Mouse (Mus musculus) layer of hippocampus, postnatal 14 days (tissue): ENCODE measurements around the gene Oscp1. TPM values are rescaled to one million over a fixed set of nuclear protein-coding genes. Genes with fewer than 3 reads are reported as not detected.

Experiments
- DNase-seq, 2 experiments: peaks; one replicate each; pipeline ENCODE4 v3.0.0; 2021 to 2022; ENCODE audit warnings: low spot score in 2 of 2, mixed read lengths in 1 of 2
- long read RNA-seq, 2 experiments: library from polyadenylated mRNA; stranded (forward); transcript quantifications; one replicate each; pipeline ENCODE4 v2.0.0; 2021
- total RNA-seq, 2 experiments: library from RNA; stranded (reverse); gene quantifications; 2 replicates each; pipeline ENCODE4 v1.2.3; 2021

Oscp1 gene
- total RNA-seq, result 10 to 100 TPM; 45.5 to 49.0 TPM
- long read RNA-seq, experiment 1, full-length matches to known transcripts, result 35 of 48 reads
- long read RNA-seq, experiment 1, partial matches to known transcripts, result 6 of 48 reads
- long read RNA-seq, experiment 1, other reads (novel, unspliced or antisense), result 7 of 48 reads
- long read RNA-seq, experiment 2, full-length matches to known transcripts, result 37 of 55 reads
- long read RNA-seq, experiment 2, partial matches to known transcripts, result 11 of 55 reads
- long read RNA-seq, experiment 2, other reads (novel, unspliced or antisense), result 7 of 55 reads

DNA sequence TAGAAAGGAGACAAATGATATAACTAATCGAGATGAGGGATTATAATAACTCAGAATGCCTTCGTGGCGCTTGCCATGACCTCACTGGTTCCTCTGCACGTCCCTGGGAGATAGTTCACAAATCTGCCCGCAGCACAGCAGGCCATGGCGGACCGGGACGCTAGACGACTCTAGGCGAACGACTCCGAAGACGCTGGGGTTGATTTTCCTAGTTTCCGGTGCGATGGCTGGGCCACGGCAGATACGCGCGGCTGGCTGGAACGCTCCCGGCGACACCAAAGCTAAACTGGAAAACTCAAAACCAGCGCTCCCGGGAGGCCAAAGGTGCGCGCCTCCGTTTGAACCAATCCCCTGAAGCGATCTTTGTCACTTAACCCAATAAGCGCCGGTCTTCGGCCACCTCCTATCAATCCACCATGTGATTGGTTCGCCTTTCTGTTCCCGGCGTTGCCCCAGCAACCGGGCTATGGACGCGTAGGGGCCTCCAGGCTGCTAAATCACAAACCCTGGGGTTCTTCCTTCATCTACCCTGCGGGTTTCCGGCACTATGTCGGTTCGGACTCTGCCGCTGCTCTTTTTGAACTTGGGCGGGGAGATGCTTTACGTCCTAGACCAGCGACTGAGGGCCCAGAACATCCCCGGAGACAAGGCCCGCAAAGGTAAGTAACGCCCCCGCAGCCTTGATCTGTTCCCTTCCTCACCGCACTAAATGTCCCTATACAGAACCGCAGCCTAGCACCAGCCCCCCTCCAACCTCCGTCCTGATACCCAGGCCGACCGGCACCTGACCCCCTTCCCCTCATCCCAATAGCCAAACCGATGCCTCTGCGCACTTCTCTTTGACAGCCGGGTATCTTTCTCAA is at the start of gene Oscp1:
Gene Oscp1 (plus strand): TSS at position 432 of the 863 bp plus-strand sequence.
- DNase-seq, result peak; percentile 92 to 95

- DNase-seq, result no peak
Measured at GRCm38 (mm10) chr4:126017676-126018332, 40.6 kb upstream of the Oscp1 start.

DNA sequence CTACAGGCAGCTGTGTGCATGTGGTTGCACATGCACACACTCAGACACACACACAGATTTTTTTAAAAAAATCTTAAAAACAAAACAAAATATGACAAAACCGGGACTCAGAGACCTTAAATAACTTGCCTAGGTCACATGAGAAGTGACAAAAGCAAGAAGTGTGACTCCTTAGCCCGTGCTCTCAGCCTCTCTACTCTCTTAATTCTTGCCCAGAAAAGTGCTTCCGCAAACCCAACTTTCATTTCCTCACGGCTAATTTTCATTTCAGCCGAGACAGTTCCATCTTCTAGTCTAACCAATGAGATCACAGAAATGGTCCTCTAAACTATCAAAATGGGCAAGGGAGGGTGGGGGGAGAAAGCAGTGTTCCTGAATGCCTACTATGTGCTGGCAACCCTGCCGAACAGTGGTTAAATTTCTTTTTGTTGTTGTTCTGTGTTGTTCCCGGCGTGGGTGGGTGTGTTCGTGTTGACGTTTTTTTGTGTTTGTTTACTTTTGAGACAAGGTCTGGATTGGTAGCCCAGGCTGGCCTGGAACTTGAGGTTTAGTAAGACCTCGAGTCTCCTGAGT is 39.3 kb upstream of the Oscp1 start:
- DNase-seq, result no peak

DNA sequence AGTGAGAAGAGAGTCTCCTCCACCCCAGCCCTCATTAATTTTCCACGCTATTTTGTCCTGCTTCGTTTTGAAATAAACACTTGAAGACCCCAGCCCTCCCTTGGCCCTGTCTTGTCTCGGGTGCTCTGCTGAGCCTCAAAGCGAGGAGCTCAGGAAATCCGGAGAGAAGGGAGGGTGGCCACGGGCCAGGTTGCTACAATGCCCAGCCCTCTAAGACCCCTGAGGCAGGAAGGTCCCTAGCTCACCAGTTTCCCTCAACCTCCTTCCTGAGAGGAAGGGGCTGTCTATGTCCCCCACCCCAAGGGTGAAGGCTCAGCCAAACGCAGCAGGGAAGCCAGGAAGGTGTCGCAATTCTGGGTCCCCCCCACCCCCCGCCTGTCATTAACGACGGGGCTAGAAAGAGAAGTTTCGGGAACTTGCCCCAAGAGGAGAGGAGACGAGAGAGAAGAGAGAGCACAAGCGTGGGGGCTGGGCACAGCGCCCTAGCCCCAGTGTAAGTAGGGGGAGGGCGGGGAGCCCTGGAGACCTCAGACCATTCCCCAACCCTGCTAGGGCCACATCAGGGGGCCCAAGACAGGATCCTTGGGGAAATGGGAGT is 34.0 kb upstream of the Oscp1 start, which contains the start of gene Csf3r:
Gene Csf3r (plus strand): TSS at position 248 of the 598 bp plus-strand sequence.
- no peak for DNase-seq

DNA sequence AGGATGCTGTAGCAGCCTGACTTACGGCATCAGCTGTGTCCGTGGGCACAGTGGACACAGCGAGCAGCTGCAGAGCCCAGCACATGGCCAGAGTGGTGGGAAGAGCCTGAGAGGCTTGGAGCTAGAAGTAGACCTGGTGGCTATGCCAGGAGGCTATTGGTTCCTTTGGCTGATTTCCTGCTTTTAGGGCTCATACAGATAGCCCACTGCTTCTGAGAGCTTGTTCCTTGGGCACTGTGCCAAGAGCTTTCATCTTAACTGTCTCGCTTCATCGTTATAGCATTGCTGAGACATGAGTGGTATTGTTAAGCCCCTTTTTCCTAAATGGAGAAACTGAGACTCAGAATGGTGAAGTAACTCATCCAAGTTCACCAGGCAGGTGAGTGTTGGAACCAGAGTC is 32.6 kb upstream of the Oscp1 start:
- DNase-seq, result no peak

GRCm38 (mm10) chr4:126027980-126028379 is 30.4 kb upstream of the Oscp1 start:
- DNase-seq, result no peak

- no peak for DNase-seq
Measured at GRCm38 (mm10) chr4:126029042-126029441, 29.3 kb upstream of the Oscp1 start.

DNA sequence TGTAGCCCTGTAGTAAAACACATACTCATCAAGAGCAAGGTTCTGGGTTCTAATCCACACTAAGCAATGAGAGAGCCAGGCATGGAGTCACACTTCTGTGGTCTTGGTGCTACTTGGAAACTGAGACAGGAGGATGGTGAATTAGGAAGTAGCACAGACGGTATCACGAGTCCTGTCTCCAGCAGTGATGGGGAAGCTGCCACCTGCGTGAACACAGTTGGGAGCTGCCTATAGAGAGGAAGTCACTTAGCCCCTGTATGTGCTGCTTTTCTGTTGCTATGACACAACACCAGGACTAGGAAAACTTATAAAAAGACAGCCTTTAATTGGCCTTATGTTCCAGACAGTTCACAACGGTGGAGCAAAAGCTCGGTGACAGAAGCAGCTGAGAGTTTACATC is 27.7 kb upstream of the Oscp1 start:
- no peak for DNase-seq

DNA sequence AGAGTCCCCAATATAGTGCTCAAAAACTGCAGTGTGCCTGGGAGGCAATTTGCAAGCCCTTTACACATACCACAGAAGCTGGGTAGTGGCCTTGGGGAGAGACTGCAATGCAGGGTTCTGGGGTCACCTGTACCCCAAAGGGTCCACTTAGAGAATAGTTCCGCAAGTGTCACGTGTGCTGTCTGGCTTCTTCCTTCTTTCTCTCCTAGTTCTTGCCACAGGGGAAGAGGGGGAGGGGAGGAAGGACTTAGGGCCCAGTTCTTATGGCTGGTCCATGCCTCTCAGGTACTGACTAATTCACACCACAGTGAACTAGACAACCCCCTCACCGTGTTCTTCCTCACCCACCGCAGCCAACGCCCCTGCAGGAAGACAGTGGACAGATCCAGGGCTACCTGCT is 23.0 kb upstream of the Oscp1 start:
- DNase-seq, result no peak

- peak; percentile 80 to 84 for DNase-seq
Measured at GRCm38 (mm10) chr4:126046851-126047585, 11.3 kb upstream of the Oscp1 start, which contains the start of gene Mrps15. Gene Mrps15 (plus strand): TSS chr4:126046925.

DNA sequence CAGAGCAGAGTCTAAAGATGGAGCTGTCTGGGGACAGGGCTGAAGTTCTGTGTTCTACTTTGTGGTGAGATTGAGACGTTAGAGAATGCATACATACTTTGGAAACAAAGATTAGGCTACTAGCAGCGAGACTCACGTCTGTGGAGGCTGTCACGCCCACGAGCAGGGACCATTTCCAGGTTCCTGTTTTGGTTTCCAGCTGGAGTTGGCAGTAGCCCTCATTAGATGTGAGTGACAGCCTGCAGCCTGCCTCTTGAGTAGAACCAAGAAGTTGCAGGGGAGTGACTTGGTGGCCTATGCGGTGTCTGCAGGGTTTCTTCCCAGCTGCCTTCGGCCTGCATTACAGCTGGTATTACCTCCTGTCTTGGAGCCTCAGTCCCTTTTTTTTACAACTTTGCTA is 6.7 kb upstream of the Oscp1 start:
- DNase-seq, result peak; percentile 64 to 76

DNA sequence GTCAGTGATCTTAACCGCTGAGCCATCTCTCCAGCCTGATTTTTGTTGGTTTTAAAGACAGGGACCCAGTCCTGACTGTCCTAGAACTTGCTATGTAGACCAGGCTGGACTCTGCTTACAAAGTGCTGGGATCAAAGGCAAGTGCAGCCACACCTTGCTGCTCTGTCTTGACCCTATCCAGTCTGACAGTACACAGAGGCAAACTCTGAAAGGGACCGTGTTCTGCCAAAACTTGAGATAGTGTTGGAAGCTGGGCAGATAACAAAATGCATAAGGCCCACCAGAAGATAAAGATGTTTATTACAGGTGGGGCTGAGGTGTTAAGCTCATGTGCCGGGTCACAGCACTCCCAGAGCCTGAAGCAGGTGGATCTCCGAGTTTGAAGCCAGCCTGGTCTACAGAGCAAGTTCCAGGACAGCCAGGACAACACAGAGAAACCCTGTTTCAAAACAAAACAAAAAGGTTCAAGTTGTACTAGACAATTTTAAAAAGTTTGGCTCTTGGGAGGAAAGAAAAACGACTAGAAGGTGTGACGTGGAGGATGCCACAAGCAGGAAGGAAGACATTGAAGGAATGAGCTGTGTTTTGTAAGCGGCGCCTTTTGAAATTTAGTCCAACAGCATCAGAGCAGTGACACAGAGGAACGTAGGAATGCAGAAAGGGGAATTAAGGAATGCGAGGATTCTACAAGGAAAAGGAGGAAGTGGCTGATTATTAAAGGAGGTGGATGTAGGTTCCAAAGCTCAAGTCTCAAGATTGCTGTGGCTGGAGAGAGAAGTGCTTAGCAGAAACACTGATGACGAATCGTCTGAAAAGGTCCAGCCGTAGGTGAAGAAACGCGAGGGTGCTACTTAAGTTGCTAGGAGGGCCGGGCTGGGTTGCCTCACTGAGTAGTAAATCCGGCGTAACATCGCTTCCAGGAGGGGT is 895 bp upstream of the Oscp1 start:
- no peak for DNase-seq

DNA sequence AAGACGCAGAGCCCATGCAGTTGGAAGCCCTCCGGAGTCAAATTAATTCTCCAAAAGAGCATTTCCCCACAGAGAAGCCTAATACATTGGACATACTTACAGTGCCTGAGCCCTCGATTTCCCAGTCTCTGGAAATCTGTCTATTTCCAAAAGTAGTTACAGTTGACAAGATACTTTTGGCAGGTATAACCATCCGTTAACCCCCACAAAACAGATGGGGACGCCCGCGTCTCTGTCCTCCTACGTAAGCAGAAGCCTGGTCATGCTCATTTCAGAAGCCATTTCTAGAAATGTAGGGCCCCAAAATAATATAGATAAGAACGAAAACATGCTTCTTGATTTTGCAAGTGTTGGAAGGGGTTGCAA is 615 bp downstream of the Oscp1 start:
- DNase-seq, result peak in 1 of 2 experiments; percentile 77

DNA sequence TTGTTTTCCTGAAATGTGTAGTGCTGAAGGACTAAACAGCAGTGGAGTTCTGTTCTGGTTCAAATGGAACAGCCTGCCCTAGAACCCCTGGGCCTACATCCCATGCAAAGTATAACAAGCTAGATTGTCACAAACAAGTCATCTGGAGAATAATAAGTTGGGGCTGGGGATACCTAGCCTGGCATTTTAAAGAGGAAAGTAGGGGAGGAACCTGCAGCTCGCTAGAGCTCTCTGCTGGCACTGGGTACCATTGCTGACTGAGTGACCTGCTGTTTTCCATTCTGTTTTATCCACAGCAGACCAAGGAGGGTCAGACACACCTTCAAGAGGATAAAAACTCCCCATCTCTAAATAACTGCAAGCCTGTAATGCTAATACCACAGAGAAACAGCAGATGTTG is 4.5 kb downstream of the Oscp1 start:
- peak in 1 of 2 experiments; percentile 51 for DNase-seq

DNA sequence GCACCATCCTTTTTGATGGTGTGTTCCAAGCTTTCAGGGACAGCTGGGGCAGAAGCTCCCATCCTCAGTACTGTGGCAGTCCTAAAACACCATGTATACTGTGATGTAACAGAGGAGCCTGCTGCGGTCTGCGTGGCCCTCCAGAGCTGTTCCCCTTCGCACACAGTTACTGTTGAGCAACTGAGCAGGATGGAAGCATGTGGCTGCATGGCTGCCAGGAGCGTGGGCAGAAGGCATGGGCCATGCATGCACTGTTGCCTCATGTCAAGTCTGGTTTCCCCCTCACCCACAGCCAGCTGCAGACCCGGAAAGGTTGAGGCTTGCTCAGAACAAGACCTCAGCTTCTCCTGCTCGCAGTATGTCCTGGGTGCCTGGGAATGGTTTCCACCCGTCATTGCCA is 6.9 kb downstream of the Oscp1 start:
- peak in 1 of 2 experiments; percentile 49 for DNase-seq

DNA sequence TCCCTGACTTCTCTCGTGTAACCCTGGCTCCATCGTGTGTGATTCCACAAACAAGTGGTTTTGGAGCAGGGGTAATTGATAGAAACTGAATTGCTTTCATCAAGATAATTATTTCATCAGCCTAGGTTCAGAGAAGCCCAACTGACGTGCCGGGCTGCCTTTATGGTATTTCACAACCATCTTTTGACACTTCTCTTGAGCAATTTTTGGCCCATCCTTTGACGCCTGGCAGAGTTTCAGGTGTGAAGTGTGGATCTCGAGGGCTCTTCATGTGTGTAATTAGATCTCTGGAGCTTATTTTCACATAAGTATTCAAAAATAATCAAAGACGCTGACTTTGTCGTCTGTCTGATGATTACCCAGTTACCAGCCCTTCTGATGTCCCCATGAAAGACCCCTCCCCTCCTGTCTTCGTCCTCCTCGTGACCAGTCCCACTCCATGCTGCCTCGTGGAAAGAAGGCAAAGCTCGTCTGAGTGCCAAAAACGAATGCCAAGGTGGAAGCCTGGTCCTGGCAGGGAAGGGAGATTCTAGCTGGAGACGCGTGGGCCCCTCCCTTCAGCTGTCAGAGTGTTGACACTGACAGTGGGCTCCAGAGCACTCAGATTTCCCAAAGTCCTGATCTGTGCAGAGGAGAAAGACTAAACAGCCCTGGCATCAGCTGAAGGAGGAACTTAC is 9.2 kb downstream of the Oscp1 start:
- no peak for DNase-seq

- DNase-seq, result no peak
Measured at GRCm38 (mm10) chr4:126068842-126069241, 10.5 kb downstream of the Oscp1 start.

GRCm38 (mm10) chr4:126077833-126078232 is 19.5 kb downstream of the Oscp1 start:
- no peak for DNase-seq

DNA sequence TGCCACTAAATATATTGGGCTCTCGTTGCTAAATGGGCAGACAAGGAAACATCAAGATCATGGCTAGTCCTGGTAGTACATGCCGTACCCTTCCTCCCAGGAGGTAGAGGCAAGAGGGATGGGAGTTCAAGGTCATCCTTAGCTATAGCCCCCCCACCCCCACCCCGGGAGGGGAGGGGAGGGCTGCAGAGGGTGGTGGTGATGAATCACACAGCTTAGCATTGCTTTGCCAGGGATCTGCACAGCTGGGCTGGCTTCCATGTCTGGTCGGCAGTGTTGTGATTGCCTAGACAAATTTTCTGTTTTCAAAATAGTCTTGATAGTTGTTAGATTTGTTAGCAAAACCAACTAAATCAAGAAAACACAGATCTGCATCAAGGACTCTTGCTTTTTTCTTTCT is 20.9 kb downstream of the Oscp1 start:
- no peak for DNase-seq
